Mouse (Mus musculus): ENCODE data around the gene Sertad4. TPM values are rescaled to one million over a fixed set of nuclear protein-coding genes. Genes with fewer than 3 reads are reported as not detected.
A peak's percentile ranks its signal among the peaks of the same experiment; 100 is the strongest.

The Sertad4 gene
- total RNA-seq, 2 experiments from 2014 or later, result 4.0 to 7.7 TPM

- intact Hi-C loops (cut with DNase I; ENCODE audit: low total_unique reads), result no loop called here
These were observed 1.4 kb downstream of the Sertad4 start for GRCm38 (mm10) chr1:192853988-192854818.

GRCm38 (mm10) chr1:192853429-192853828 is 2.1 kb downstream of the Sertad4 start:
- intact Hi-C loops (cut with DNase I; ENCODE audit: low total_unique reads), result no loop called here
- no peak for DNase-seq

More at GRCm38 (mm10) chr1:192853988-192854818, 1.4 kb downstream of the Sertad4 start:
- no peak for DNase-seq

- intact Hi-C loops (cut with DNase I; ENCODE audit: low total_unique reads), result no loop called here
- DNase-seq, result no peak
These were observed 3.5 kb downstream of the Sertad4 start for GRCm38 (mm10) chr1:192852047-192852446.

GRCm38 (mm10) chr1:192851640-192852039 is 3.9 kb downstream of the Sertad4 start:
- DNase-seq, result peak; percentile 52
- intact Hi-C loops (cut with DNase I; ENCODE audit: low total_unique reads), result no loop called here

- no peak for DNase-seq
- intact Hi-C loops (cut with DNase I; ENCODE audit: low total_unique reads), result no loop called here
These were observed 4.4 kb downstream of the Sertad4 start for GRCm38 (mm10) chr1:192851126-192851525.

GRCm38 (mm10) chr1:192849616-192850015 is 5.9 kb downstream of the Sertad4 start:
- intact Hi-C loops (cut with DNase I; ENCODE audit: low total_unique reads), result no loop called here
- no peak for DNase-seq

- intact Hi-C loops (cut with DNase I; ENCODE audit: low total_unique reads), result no loop called here
These were observed 8.3 kb downstream of the Sertad4 start for GRCm38 (mm10) chr1:192847254-192847653.

GRCm38 (mm10) chr1:192841094-192841813 is 14.3 kb downstream of the Sertad4 start:
- DNase-seq, result no peak
- intact Hi-C loops (cut with DNase I; ENCODE audit: low total_unique reads), result no loop called here

More at GRCm38 (mm10) chr1:192847254-192847653, 8.3 kb downstream of the Sertad4 start:
- no peak for DNase-seq

- peak; percentile 25 for DNase-seq
- intact Hi-C loops (cut with DNase I; ENCODE audit: low total_unique reads), result no loop called here
These were observed 14.9 kb downstream of the Sertad4 start for GRCm38 (mm10) chr1:192840655-192841054.

- DNase-seq, result no peak
- intact Hi-C loops (cut with DNase I; ENCODE audit: low total_unique reads), result no loop called here
These were observed 20.3 kb downstream of the Sertad4 start for GRCm38 (mm10) chr1:192835211-192835681.

- intact Hi-C loops (cut with DNase I; ENCODE audit: low total_unique reads), result no loop called here
- DNase-seq, result peak; percentile 44
These were observed 21.0 kb downstream of the Sertad4 start for GRCm38 (mm10) chr1:192834361-192835210.

- intact Hi-C loops (cut with DNase I; ENCODE audit: low total_unique reads), result no loop called here
These were observed 22.0 kb downstream of the Sertad4 start for GRCm38 (mm10) chr1:192833586-192833985.

GRCm38 (mm10) chr1:192833097-192833496 is 22.5 kb downstream of the Sertad4 start:
- intact Hi-C loops (cut with DNase I; ENCODE audit: low total_unique reads), result no loop called here
- no peak for DNase-seq

More at GRCm38 (mm10) chr1:192833586-192833985, 22.0 kb downstream of the Sertad4 start:
- DNase-seq, result peak; percentile 20

- DNase-seq, result no peak
- intact Hi-C loops (cut with DNase I; ENCODE audit: low total_unique reads), result no loop called here
These were observed 23.2 kb downstream of the Sertad4 start for GRCm38 (mm10) chr1:192832338-192832737.

GRCm38 (mm10) chr1:192830444-192830843 is 25.1 kb downstream of the Sertad4 start:
- intact Hi-C loops (cut with DNase I; ENCODE audit: low total_unique reads), result no loop called here
- no peak for DNase-seq

GRCm38 (mm10) chr1:192828928-192829327 is 26.6 kb downstream of the Sertad4 start:
- DNase-seq, result no peak
- intact Hi-C loops (cut with DNase I; ENCODE audit: low total_unique reads), result no loop called here

- intact Hi-C loops (cut with DNase I; ENCODE audit: low total_unique reads), result no loop called here
- DNase-seq, result no peak
These were observed 27.6 kb downstream of the Sertad4 start for GRCm38 (mm10) chr1:192827955-192828354.

GRCm38 (mm10) chr1:192825746-192826145 is 29.8 kb downstream of the Sertad4 start:
- no peak for DNase-seq
- intact Hi-C loops (cut with DNase I; ENCODE audit: low total_unique reads), result no loop called here

- intact Hi-C loops (cut with DNase I; ENCODE audit: low total_unique reads), result no loop called here
- DNase-seq, result peak; percentile 51
These were observed 32.7 kb downstream of the Sertad4 start for GRCm38 (mm10) chr1:192822652-192823525.
